Mouse (Mus musculus) ES-Bruce4 (cell line): ENCODE data around the gene Fblim1.

Experiments used
- CTCF ChIP-seq: IDR thresholded peaks from one replicate; pipeline ENCODE4 v1.8.1; 2011; ENCODE audit warnings: low read depth, low read length
- POLR2A ChIP-seq: IDR thresholded peaks from one replicate; pipeline ENCODE4 v1.8.1; 2011; ENCODE audit warnings: low read length; ENCODE audit not compliant: insufficient read depth

GRCm38 (mm10) chr4:141570821-141571220, 35.1 kb downstream of the Fblim1 start:
- TF ChIP-seq CTCF (no peak), POLR2A (no peak)
